Mouse (Mus musculus) lung, postnatal 25 days (tissue): ENCODE data around the gene Tiparp.

Source experiments
- DNase-seq: peaks from one replicate; pipeline ENCODE4 v3.0.0; 2022; ENCODE audit warnings: low spot score

The Tiparp gene

DNA sequence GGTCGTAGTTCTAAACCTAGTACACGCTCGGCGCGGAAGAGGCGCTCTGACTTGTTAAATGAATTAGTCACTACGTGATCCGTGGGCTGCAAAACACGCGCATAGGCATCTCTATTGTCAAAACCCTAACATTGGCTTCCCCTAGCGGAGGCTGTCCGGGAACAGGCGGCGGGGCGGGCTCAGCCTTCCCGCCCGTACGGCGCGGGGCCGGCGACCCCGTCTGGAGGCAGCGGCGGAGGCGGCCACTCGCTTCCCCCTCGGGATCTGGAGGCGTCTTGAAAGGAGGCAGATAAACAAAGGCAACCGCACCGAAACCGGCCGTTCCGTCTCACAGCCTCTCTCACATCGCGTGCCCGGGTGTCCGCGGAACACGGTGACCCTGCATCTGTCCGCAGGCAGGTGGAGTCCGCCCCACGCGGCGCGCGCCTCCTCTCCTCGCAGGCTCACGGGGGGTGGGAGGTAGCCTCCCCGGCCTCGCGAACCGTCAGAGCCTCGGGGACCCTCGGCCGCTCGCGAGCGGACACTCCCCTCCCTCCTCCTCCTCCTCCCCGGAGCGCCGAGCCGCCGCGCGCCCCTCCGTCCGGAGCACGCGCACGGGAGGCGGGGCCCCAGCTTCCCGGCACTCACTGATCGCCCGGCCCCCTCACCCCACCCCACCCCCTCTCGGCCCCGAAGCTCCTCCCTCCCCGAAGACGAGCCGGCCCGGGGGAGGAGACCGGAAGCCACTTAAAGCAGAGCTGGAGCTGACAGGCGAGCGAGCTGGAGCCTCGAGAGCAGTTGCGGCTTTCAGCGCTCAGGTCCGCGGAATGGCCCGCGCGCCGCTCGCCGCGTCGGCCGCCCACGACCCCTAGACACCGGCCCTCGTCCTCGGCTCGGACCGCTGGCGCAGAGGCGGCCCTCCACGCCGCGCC lies at the start of gene Tiparp:
Tiparp (plus strand) TSS at position 720 of the 911 bp plus-strand sequence.
- peak; percentile 93 for DNase-seq

DNA sequence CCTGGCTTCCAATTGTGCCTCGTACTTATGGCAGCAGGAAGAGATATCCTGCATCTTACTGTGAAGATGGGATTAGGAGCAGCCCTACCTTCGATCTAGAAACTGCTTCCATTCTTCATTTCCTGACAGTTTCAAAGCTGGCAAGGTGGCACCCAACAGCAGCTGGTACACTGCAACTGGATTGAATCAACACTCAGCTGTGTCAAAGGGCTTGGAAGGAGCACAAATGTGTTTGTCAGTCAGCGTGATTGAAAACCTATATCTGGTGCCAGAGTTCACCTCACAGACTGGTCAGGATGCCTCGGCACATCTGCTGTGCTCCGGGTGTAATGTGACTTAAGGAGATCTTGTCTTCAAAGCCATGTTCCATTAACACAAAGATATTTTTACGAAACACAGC lies 47.5 kb upstream of the Tiparp start:
- DNase-seq = no peak

DNA sequence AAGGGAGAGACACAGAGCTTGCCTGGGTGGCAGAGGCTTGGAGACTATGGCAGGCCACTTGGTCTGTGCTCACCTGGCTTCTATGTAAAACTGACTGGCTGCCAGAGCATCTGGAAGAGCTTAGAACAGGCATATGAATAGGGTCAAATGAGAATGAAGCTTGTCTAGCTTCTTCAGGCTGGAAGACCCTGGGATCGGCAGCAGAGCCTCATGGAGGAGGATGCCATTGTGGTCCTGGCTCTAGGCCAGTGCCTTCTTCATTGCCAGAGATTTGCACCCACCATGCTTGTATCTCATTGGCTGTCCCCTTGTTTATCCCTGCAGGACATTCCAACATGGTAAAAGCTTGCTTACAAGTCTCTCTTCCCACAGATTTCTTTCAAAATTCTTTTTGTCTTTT lies 45.9 kb upstream of the Tiparp start:
- DNase-seq = no peak

DNA sequence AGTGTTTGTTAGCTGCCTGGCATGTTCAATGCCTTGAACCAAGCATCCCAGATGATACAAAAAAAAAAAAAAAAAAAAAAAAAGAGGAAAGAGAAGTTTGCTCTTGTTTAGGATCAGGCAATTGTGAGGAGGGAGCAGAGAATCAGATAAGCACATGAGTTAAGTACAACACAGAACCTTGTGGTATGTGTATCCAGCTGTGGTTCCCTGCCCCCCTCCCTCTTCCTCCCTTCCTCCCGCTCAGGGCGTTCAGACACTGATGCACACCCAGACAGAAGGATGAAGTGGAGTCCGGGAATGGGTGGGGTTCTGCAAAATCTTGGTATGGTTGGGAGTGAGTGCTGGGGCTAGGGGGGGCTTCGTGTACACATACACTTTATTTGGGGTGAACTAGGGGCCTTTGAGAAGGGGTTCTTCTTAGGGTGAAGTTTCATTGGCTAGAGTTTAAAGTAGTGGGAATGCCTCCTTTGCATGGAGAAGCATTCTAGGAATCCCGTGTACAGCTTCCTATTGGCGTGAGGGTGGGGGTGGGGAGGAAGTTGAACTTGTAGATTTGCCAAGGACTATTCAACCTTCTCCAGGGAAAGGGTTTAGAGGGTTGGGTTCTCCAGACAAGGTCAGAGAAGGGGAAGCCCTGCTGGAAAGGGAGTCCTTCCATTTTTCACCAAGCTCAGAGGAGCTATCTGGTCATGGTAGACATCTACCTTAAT lies 45.4 kb upstream of the Tiparp start:
- DNase-seq = no peak

- no peak for DNase-seq
These were observed 44.0 kb upstream of the Tiparp start for GRCm38 (mm10) chr3:65484161-65484733.

DNA sequence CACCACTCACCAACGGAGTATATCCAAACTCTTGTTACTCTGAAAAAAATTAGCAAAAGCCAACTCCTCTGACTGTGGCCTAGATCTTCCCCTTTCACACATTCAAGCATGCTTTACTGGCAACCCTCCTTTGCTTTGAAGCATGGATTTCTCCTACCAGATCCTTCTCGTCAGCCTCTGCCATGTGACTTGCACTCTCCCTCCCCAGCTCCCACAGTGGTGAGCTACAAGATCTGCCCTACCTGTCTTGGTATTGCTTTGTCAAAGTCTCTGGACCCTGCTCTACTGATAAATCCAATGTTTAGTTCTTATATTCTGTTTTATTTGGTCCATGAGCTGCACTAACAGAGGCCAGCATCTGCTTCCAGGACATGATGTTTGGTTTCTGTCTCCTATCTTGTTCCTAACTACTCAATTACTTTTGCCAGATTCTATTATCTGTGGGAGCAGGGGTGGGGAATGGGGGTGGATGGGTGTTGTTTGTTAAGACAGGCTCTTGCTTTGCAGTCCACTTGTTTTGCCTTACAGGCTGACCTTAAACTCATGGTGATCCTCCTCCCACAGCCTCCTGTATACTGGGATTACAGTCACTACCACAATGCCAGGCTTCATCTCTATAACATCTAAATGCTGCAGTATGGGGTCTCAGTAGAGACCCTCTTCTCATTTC lies 40.7 kb upstream of the Tiparp start:
- DNase-seq = no peak

DNA sequence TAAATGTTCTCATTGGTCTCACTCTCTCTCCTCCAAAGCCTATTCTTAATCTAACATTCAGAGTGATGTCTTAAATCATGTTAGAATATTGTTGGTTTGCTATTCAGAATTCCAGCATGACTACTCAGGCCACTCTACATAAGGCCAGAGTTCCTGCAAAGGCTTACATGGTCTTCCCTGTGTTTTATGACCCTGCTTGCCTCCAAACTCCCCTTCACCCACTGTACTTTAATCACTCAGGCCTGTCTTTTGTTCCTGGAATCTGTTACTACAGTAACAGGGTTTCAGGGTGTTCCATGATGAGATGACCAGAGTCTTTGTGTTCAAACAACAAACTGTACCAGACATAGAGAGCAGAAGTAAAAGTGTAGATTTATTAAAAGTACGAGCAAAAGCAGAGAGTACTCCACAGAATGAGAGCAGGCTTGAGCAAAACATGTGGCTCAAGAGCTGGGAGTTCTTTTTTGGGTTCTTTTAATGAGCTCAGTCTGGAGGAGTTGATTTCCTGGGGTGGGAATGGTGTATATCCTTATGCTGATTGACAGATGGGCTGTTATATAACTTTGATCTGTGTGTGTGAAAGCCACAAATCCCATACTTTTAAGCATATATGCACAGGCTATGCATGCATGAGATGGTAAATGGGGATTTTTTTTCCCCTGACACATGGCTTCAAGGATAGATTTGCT lies 39.5 kb upstream of the Tiparp start:
- DNase-seq = no peak

GRCm38 (mm10) chr3:65489601-65490000 lies 38.6 kb upstream of the Tiparp start:
- DNase-seq = no peak

DNA sequence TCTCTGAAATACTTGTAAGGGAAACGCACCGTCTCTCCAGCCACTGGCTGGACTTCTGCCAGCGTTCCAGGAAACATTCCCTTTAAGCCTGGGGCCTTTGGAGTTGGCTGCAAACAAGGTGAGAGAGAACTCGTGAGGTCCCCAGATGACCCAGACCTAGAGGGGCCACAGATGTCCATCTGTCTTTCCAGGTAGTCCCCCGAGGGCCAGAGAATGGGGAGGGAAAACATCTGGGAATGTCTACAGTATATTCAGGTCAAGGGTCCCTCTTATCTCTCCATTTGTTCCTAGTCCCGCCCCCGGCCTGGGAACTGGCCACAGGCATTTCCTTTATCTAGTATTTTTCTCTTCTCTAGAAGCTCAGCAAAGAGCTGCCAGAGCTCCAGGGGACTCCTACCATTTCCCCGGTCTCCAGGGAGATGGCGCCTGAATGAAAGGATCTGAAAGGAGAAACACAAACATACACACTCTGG lies 33.9 kb upstream of the Tiparp start:
- DNase-seq = peak; percentile 20

DNA sequence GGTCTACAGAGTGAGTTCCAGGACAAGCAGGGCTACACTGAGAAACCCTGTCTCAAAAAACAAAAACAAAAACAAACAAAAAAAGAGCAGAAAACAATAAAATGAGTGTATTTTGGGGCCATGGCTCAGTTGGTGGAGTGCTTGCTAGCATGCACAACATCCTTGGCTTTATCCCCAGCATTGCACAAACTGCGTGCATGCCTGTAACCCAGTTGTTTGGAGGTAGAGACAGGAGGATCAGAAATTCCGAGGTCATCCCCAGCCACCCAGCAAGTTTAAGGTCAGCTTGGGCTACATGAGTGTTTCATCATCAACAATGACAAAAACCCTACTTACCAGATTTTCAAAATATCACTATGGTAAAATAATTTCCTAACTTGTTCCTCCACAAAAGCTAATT lies 20.4 kb upstream of the Tiparp start:
- DNase-seq = no peak

DNA sequence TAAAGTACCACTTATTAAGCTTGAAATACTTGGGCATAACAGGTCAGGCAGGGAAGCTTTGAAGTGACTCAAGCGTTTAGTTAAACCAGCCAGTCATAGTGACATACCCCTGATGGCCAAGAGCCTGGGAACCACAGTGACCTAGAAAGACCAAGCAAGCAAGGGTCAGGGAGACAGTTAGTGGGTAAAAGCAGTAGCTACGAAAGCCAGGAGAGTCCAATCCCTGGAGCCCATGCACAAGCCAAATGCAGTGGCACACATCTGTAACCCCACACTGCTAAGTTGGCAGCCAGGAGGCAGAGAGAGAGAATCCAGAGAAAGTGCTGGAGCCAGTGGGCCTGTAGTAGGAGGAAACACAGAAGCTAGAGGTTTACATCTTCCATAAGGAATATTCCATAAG lies 17.6 kb upstream of the Tiparp start:
- no peak for DNase-seq

DNA sequence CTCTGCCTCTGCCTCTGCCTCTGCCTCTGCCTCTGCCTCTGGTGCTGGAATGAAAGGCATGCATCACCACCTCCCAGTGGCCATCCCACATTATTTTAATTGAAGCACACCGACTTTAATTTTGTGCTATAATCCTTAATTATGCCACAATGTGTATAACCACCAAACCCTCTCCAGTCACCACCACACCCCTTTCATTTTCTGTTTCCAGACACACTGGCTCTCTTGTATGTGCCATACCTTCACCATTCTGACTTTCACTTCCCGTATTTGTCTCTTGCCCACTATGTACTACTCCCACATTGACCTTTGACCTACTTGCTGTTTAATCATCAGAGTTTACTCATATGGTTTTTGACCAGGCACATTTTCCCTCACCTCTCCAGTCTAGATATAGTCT lies 12.5 kb upstream of the Tiparp start:
- DNase-seq = peak; percentile 54

DNA sequence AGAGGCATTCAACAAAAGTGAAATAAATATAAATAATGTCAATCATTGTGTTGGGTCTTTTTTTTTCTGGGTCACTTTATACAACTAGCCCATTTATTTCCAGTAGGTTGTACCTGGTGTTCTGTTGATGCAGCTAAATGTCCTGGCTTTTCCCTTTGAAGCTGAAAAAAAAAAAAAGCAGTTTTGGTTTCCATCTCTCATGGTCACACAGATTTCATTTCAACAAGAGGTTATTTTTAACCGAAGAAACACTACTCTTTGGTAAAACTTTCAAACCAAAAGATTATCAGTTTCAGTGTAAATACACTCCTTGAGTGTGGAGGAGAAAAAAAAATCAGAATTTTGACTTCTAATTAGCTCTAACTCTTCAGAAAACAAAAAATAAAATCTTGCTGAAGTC lies 11.7 kb upstream of the Tiparp start:
- DNase-seq = no peak

DNA sequence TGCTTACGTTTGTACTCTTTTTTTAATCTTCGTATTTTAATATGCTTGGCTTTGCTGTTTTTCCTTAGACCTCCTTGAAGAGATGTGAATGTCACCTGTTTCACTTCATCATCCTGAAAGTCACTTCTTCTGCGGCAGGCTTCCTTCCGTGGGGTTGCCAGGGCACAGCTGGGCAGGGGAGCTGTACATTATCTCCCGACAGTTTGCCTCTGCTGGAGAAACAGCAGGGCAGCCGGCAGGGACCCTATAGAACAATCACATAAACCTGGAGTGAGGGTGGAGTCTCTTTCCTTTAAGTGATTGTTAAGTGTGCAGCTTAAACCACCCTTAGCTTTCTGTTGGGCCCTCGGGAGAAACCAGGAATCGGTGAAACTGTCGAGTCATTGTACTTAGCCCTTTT lies 11.1 kb upstream of the Tiparp start:
- DNase-seq = no peak

- DNase-seq = no peak
These were observed 10.3 kb upstream of the Tiparp start for GRCm38 (mm10) chr3:65517747-65518527.

DNA sequence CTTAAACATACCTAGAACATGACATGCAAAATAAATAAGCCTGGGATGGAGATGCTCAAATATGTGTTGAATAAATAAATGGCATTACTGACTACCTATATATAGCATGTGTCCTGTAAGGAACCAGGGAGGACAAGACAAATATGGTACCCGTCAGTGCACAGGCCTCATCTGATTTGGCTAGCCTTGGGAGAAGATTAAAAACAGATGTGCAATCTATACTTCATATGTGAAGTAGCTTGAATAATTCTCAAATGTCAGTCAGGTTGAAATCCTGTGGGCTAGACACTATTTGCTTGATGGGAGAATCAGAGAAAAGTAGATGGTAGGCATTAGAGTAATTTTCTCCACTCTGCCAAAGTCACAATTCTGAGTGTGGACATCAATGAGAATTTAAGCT lies 6.8 kb upstream of the Tiparp start:
- no peak for DNase-seq

DNA sequence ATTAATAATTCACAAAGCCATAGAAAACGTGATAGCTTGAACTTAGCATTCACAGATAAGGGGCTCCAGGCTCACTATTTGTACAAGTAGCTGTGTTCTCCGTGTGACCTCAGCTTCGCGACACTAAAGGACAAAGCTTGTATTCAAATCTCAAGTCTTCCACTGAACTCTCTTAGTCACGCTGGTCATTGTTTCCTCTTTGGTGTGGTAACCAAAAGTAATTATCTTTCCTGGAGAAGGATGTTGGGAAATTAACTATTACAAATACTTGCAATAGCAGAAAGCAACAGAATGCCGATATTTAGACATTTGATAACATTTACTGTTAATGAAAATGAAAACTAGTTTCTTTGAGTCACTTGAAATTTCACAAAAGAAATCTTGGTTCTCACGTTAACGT lies 4.8 kb upstream of the Tiparp start:
- DNase-seq = no peak

DNA sequence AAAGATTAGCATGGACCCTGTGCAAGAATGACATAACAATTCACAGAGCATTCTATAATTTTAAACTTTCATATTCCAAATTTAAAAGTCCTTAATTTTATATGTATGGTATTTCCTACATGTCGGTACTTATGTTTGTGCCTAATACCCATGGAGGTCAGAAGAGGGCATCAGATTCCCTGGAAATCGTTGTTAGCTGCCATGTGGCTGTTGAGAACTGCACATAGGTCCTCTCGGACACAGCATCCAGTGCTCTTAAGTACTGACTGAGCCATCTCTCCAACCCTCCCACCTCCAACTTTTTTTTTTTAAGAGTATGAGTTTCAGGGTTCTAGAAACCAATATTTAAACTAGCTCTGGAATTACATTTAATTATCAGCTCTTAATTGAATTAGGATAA lies 2.5 kb upstream of the Tiparp start:
- no peak for DNase-seq

DNA sequence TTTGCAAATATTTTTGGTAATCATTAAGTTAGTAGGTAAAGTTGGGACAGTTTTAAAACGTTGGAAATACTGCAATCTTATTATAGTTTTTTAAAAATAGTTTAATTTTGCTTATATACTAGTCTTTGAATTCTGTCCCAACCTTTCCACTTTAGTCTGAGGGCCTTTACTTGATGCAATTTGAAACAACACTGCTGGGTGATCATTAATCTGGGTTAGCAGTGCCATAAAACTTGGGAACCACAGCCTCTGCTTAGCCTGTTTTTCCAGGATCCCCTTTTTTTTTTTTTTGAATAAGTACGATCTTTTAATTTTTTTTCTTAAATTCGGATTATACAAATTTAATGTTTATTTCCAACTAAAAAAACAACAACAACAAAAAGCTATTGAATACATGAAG lies 1.0 kb upstream of the Tiparp start:
- DNase-seq = no peak

DNA sequence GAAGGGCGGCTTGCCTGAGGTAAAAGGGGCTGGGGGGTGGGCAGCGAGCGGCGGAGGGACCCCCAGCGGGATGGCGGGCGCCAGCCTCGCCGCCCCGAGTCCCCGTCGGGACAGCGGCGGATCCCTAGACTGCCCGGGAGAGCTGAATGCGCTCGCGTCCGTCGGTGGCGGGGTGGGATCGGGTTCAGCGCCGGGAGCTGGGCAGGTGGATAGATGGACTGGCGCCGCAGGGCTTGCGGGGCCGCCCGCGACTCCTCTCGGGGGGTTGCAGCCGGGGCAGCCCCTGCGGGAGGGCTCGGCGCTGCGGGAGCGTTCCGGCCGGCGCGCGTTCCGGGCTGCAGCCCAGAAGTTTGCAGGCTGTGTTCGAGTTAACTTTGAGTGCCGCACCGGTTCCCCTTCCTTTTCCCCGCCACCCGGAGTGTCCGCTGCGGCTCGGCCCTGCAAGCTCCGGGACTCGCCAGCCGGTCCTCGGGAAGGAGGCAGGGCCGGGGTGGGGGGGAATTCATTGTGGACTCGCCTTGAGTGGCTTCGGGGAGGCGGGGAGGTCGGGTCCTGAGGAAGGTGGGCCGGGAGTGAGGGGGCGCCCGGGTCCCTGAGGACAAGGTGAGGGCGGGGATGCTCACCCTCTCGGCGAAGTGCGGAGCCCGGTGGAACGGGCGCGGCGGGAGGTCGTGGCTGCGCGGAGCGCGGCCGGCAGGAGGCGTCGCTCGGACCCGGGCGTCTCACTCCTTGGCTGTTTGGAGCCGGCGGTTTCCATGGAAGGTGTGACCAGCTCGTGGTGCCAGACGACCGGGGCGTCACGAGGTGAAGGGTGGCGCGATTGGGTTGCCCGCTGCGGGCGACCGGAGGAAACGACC lies 632 bp downstream of the Tiparp start:
- DNase-seq = peak; percentile 75
